Mouse (Mus musculus) intestine, embryonic 16.5 days (tissue): ENCODE measurements around the gene Slc27a3. TPM values are rescaled to one million over a fixed set of nuclear protein-coding genes. Genes with fewer than 3 reads are reported as not detected.
A peak's percentile ranks its signal among the peaks of the same experiment; 100 is the strongest.

Source experiments
- ATAC-seq: fragments of 200-750 bp; cut with Nextera tagmentation; 2 replicates; pipeline ENCODE4 v1.8.0; 2017; ENCODE audit warnings: moderate TSS enrichment, moderate library complexity
- H3K27ac ChIP-seq: fragments of 300-500 bp; sonication (generic); 2 replicates; pipeline ENCODE4 v1.5.1; 2014; ENCODE audit warnings: mild to moderate bottlenecking, low read length
- H3K27me3 ChIP-seq: fragments of 300-500 bp; sonication (generic); replicated peaks from 2 replicates; pipeline ENCODE4 v1.6.1; 2014; ENCODE audit warnings: low read length, control low read depth, mixed read lengths; ENCODE audit not compliant: control insufficient read depth, insufficient read depth
- H3K36me3 ChIP-seq: fragments of 300-500 bp; sonication (generic); 2 replicates; pipeline ENCODE4 v1.6.1; 2014; ENCODE audit warnings: low read length, control low read depth; ENCODE audit not compliant: control insufficient read depth, insufficient read depth
- H3K4me1 ChIP-seq: fragments of 300-500 bp; sonication (generic); 2 replicates; pipeline ENCODE4 v1.6.1; 2014; ENCODE audit warnings: low read length, control low read depth, mixed read lengths; ENCODE audit not compliant: control insufficient read depth, insufficient read depth
- H3K4me2 ChIP-seq: fragments of 300-500 bp; sonication (generic); 2 replicates; pipeline ENCODE4 v1.6.1; 2014; ENCODE audit warnings: low read depth, low read length, control low read depth
- H3K4me3 ChIP-seq: fragments of 300-500 bp; sonication (generic); 2 replicates; pipeline ENCODE4 v1.5.1; 2014; ENCODE audit warnings: mild to moderate bottlenecking, low read length
- H3K9ac ChIP-seq: fragments of 300-500 bp; sonication (generic); 2 replicates; pipeline ENCODE4 v1.6.1; 2014; ENCODE audit warnings: low read depth, low read length
- H3K9me3 ChIP-seq: fragments of 300-500 bp; sonication (generic); 2 replicates; pipeline ENCODE4 v1.6.1; 2016; ENCODE audit warnings: low read length, control low read depth; ENCODE audit not compliant: control insufficient read depth
- WGBS: fragments of 180-500 bp; shearing (Covaris S2); extraction: QIAGEN DNeasy Blood & Tissue Kit; methylation state at CpG from one replicate; pipeline ENCODE4 v1.1.7; 2014; 5-methylcytosine and 5-hydroxymethylcytosine counted together
- polyA plus RNA-seq: library from polyadenylated mRNA; unstranded; fragments of >200 nt; fragmentation: Nextera tagmentation; extraction: Ambion mirVana; gene quantifications from 2 replicates; pipeline ENCODE4 v1.2.1, GENCODE M21; 2015

The Slc27a3 gene
- polyA plus RNA-seq, result 8.4 and 8.6 TPM in 2 replicates

DNA sequence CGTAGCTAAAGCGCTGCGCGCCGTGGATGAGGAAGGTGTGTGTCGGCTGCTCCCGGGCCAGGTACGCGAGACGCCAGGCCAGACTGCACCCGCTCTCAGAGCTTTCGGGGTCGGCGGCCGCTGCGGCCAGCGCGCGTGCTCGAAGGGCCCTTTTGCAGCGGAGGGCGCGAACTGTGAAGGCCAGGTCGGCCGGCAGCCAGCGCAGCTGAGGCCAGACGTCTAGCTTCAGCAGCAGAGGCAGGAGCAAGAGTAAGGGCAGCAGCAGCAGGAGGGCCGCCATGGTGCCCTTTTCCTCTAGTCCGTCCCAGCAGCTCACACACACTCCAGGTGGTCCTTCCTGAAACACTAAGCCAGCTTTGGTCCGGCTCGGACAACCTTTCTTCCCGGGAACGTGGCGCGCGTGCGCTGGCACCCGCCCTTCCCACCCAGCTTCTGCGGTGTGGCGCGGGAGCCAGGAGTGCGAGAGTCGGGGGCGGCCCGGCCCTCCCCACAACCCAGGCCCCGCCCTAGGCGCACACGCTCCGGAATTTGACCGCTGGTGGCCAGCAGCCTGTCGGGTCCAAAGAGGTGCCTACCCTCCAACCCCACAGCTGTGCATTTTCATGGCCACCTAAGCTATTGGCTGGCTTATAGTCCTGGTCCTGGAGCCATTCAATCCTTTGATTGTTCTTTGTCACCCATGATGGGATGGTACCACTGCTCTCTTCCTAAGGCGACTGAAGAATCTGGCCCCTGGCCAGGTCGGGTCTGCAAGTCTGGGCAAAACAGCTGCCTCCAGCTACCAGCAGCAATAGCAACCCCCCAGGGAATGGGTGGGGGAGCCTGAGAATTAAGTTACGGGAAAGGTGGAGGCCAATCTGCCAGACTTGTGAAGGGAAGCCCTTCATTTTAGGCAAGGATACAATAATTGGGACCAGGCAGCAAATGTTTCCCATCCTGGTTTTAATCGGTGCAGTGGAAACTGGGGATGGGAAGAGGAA is at the start of gene Slc27a3:
Gene Slc27a3 (minus strand): TSS at position 428 of the 980 bp plus-strand sequence.
- under 1% methylated on average over 55 of the region's 55 CpGs for WGBS
- Histone ChIP-seq H3K9me3 (no peaks in the 10 kb centered on the region), H3K4me2 (peak within 1 kb of the TSS; percentile 99), H3K4me3 (peak within 1 kb of the TSS; percentile 69), H3K27me3 (0 out of 2 replicates have a peak, but pooled peaks cover 2% of the 10 kb centered on the region), H3K36me3 (peaks cover 25% of the 10 kb centered on the region), H3K27ac (peak within 1 kb of the TSS; percentile 69), H3K9ac (peak within 1 kb of the TSS; percentile 85), H3K4me1 (peaks cover 23% of the 10 kb centered on the region)
- ATAC-seq, result peak; percentile 72

DNA sequence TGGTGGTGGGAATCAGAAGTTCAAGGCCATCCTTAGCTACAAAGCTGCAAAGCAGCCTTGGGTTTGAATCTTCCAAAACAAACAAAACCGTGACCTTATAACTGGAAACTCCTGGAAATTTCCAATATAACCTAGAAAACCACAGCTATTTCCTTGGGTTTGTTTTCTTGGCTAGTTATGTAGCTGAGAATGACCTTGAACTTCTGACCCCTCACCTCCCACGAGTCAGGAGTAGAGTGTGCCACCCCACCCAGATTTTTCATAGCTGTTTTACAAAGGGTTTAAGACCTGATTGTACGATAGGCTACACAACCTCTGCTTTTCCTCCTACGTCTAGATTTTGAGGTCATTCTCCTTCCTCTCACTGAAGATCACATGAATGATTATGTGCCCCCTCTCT is 47.4 kb upstream of the Slc27a3 start:
- no peaks in the 10 kb centered on the region for H3K27me3 ChIP-seq
- H3K4me3 ChIP-seq, result no peak overlapping the region
- H3K36me3 ChIP-seq, result no peaks in the 10 kb centered on the region
- ATAC-seq, result no peak
- no peaks in the 10 kb centered on the region for H3K9me3 ChIP-seq
- H3K4me2 ChIP-seq, result no peak overlapping the region
- WGBS, result 58% methylated on average over 4 of the region's 4 CpGs
- H3K9ac ChIP-seq, result no peak overlapping the region
- H3K27ac ChIP-seq, result no peak overlapping the region
- peaks cover 7% of the 10 kb centered on the region for H3K4me1 ChIP-seq

GRCm38 (mm10) chr3:90434073-90434730 is 44.5 kb upstream of the Slc27a3 start:
- ATAC-seq, result no peak
- H3K4me1 ChIP-seq, result peaks cover 26% of the 10 kb centered on the region
- peak overlapping the region; percentile 95 for H3K27ac ChIP-seq
- H3K27me3 ChIP-seq, result no peaks in the 10 kb centered on the region
- peak overlapping the region; percentile 67 for H3K4me2 ChIP-seq
- peak overlapping the region; percentile 58; the same call in 1 of the 2 replicates for H3K9ac ChIP-seq
- H3K36me3 ChIP-seq, result no peaks in the 10 kb centered on the region
- 50% methylated on average over 11 of the region's 11 CpGs for WGBS
- no peaks in the 10 kb centered on the region for H3K9me3 ChIP-seq
- peak overlapping the region; percentile 65 for H3K4me3 ChIP-seq

GRCm38 (mm10) chr3:90433381-90434020 is 43.8 kb upstream of the Slc27a3 start, which contains the start of gene Ints3:
Gene Ints3, minus strand, starts transcription at chr3:90433622.
- H3K9ac ChIP-seq, result peak within 1 kb of the TSS; percentile 90
- H3K27ac ChIP-seq, result peak within 1 kb of the TSS; percentile 95
- H3K27me3 ChIP-seq, result no peaks in the 10 kb centered on the region
- peak within 1 kb of the TSS; percentile 81 for H3K4me2 ChIP-seq
- H3K4me3 ChIP-seq, result peak within 1 kb of the TSS; percentile 65
- ATAC-seq, result peak; percentile 99
- no peaks in the 10 kb centered on the region for H3K36me3 ChIP-seq
- no peaks in the 10 kb centered on the region for H3K9me3 ChIP-seq
- H3K4me1 ChIP-seq, result peaks cover 29% of the 10 kb centered on the region
- under 1% methylated on average over 52 of the region's 52 CpGs for WGBS

DNA sequence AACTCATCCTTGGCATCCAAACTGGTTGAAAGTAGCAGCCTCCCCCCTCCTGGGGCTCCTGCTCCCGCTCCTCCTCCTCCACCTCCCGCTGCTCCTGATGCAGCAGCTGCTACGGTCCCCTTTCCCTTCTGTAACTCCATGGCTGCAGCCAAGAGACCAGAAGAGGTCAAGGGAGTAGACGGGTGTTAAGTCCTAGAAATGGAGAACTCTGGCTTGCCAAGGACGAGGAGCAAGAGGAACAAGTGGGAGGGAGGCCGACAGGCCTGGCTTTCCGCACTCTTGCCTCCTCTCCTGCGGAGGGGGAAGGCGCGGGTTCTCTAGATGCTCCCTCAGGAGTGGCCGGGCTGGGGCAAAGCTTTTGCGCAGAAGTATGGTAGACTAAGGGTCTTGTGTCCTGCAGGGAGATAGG is 43.1 kb upstream of the Slc27a3 start:
- under 1% methylated on average over 12 of the region's 12 CpGs for WGBS
- H3K9ac ChIP-seq, result peak overlapping the region; percentile 90
- ATAC-seq, result peak; percentile 40
- no peaks in the 10 kb centered on the region for H3K9me3 ChIP-seq
- H3K4me2 ChIP-seq, result peak overlapping the region; percentile 81
- H3K27me3 ChIP-seq, result no peaks in the 10 kb centered on the region
- H3K4me3 ChIP-seq, result peak overlapping the region; percentile 65
- no peaks in the 10 kb centered on the region for H3K36me3 ChIP-seq
- peak overlapping the region; percentile 95 for H3K27ac ChIP-seq
- H3K4me1 ChIP-seq, result peaks cover 29% of the 10 kb centered on the region

DNA sequence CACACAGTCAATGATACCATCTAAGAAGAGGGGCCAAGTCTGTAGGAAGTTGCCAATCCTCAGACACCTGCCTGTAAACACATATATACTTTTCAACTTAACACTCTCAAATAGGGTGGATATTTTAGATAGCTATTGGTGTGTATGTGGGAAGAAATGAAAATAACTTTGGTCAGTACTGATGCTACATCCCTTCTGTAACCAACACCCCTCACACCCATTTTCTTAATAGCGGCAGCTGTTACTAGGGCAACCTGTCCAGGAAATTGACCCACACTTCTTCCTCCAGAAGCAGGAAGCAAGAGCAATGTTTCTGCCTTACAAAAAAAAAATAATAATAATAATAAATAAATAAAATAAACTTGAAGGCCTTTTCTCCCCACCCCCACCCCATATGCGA is 42.6 kb upstream of the Slc27a3 start:
- 15% methylated on average over 2 of the region's 2 CpGs for WGBS
- peak overlapping the region; percentile 95; the same call in 1 of the 2 replicates for H3K27ac ChIP-seq
- H3K4me1 ChIP-seq, result peaks cover 29% of the 10 kb centered on the region
- peak overlapping the region; percentile 90 for H3K9ac ChIP-seq
- H3K36me3 ChIP-seq, result no peaks in the 10 kb centered on the region
- H3K27me3 ChIP-seq, result no peaks in the 10 kb centered on the region
- peak overlapping the region; percentile 81 for H3K4me2 ChIP-seq
- no peak for ATAC-seq
- no peaks in the 10 kb centered on the region for H3K9me3 ChIP-seq
- peak overlapping the region; percentile 65 for H3K4me3 ChIP-seq

DNA sequence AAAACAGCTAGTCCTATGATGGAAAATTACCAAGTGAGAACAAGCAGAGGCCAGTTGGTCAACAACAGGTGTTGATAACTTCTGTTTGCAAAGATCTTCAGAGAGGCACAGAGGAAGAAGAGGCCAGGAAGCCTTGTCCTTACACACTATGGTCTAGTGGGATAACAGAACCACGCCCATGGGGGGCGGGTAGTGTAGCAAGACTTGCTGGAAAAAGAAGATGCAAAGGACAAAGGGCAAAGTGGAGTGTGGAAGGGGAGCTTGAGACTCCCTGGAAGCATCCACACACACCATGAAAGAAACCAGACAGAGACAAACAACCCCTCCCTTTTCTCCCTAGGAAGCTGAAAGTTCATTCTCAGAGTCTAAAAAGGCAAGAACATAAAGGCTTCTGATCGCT is 39.8 kb upstream of the Slc27a3 start:
- Histone ChIP-seq H3K9me3 (no peaks in the 10 kb centered on the region), H3K27me3 (no peaks in the 10 kb centered on the region), H3K4me2 (no peak overlapping the region), H3K27ac (no peak overlapping the region), H3K4me3 (no peak overlapping the region), H3K4me1 (peaks cover 29% of the 10 kb centered on the region), H3K36me3 (no peaks in the 10 kb centered on the region), H3K9ac (no peak overlapping the region)
- WGBS, result 77% methylated on average over 3 of the region's 3 CpGs
- no peak for ATAC-seq

GRCm38 (mm10) chr3:90428186-90428585 is 38.4 kb upstream of the Slc27a3 start:
- H3K4me1 ChIP-seq, result peaks cover 24% of the 10 kb centered on the region
- WGBS, result 69% methylated on average over 6 of the region's 6 CpGs
- H3K4me2 ChIP-seq, result no peak overlapping the region
- no peak for ATAC-seq
- H3K9ac ChIP-seq, result no peak overlapping the region
- no peaks in the 10 kb centered on the region for H3K9me3 ChIP-seq
- H3K36me3 ChIP-seq, result no peaks in the 10 kb centered on the region
- no peak overlapping the region for H3K27ac ChIP-seq
- no peak overlapping the region for H3K4me3 ChIP-seq
- no peaks in the 10 kb centered on the region for H3K27me3 ChIP-seq

DNA sequence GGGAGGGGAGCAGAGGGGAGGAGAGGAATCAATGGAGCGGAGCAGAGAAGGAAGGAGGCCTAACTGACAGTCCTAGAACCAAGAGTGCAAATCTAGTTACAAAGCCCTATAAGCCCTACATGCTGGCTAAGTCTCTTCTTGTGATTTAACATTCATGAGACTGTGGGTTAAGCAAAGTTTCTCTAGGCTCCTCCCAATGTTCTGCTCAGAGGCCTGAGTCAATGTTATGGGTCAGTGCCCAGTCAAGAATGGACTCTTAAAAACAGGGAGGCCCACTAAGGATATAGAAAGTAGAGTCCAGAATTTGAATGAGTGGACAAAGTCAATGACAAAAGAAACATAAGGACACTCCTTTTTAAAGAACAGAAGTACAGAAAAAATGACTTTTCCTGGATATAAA is 37.8 kb upstream of the Slc27a3 start:
- Histone ChIP-seq H3K9ac (no peak overlapping the region), H3K4me1 (peaks cover 24% of the 10 kb centered on the region), H3K4me2 (no peak overlapping the region), H3K36me3 (peaks cover 2% of the 10 kb centered on the region; the same call in 1 of the 2 replicates), H3K27me3 (no peaks in the 10 kb centered on the region), H3K9me3 (no peaks in the 10 kb centered on the region), H3K27ac (no peak overlapping the region), H3K4me3 (no peak overlapping the region)
- 92% methylated on average over 1 of the region's 1 CpGs for WGBS
- no peak for ATAC-seq
